Mouse (Mus musculus) limb, embryonic 12.5 days (tissue): ENCODE results near the gene Mical3. TPM values are rescaled to one million over a fixed set of nuclear protein-coding genes. Genes with fewer than 3 reads are reported as not detected.

Experiments
- ATAC-seq: fragments of 200-750 bp; cut with Nextera tagmentation; 2 replicates; pipeline ENCODE4 v1.8.0; 2017; ENCODE audit warnings: low read depth, moderate TSS enrichment; ENCODE audit not compliant: insufficient number of reproducible peaks, insufficient read depth, low FRiP score, low TSS enrichment
- H3K27ac ChIP-seq: fragments of 300-500 bp; sonication (generic); 2 replicates; pipeline ENCODE4 v1.5.1; 2016; ENCODE audit warnings: mild to moderate bottlenecking, moderate library complexity
- H3K27me3 ChIP-seq: fragments of 300-500 bp; sonication (generic); 2 replicates; pipeline ENCODE4 v1.6.1; 2016; ENCODE audit warnings: mild to moderate bottlenecking, moderate library complexity
- H3K36me3 ChIP-seq: fragments of 300-500 bp; sonication (generic); 2 replicates; pipeline ENCODE4 v1.6.1; 2016; ENCODE audit warnings: mild to moderate bottlenecking, moderate library complexity
- H3K4me1 ChIP-seq: fragments of 300-500 bp; sonication (generic); replicated peaks from 2 replicates; pipeline ENCODE4 v1.6.1; 2016
- H3K4me2 ChIP-seq: fragments of 300-500 bp; sonication (generic); 2 replicates; pipeline ENCODE4 v1.6.1; 2016; ENCODE audit warnings: mild to moderate bottlenecking, moderate library complexity
- H3K4me3 ChIP-seq: fragments of 300-500 bp; sonication (generic); replicated peaks from 2 replicates; pipeline ENCODE4 v1.5.1; 2016; ENCODE audit warnings: mild to moderate bottlenecking
- H3K9ac ChIP-seq: fragments of 300-500 bp; sonication (generic); replicated peaks from 2 replicates; pipeline ENCODE4 v1.6.1; 2016; ENCODE audit warnings: mild to moderate bottlenecking, moderate library complexity
- H3K9me3 ChIP-seq: fragments of 300-500 bp; sonication (generic); 2 replicates; pipeline ENCODE4 v1.6.1; 2016; ENCODE audit warnings: mild to moderate bottlenecking, moderate library complexity
- WGBS: fragments of 180-500 bp; shearing (Covaris S2); methylation state at CpG from one replicate; pipeline ENCODE4 v1.1.7; 2016; 5-methylcytosine and 5-hydroxymethylcytosine counted together
- polyA plus RNA-seq: library from polyadenylated mRNA; unstranded; fragments of >200 nt; fragmentation: Nextera tagmentation; extraction: Ambion mirVana; gene quantifications from 2 replicates; pipeline ENCODE4 v1.2.1, GENCODE M21; 2016

The Mical3 gene
- polyA plus RNA-seq, 1 experiment from 2014 or later, result 10.8 TPM

DNA sequence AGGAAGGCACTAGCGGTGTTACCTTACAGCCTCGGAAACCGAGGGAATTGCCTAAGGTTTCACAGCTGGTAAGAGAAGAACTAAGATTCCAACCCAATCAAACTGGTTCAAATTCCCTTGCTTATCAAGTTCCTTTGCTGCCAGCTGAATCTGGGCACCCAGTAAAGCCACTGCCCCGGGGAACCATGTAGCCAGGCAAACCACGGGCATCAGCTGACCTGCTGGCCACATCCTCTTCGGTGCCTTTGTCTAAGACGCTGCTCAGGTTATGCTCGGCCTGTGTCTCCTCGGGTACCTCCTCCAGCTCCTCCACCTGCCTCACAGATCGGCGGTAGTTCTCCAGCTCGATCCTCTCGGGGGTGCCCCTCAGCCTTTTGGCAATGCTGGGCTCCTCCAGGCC, 148.5 kb downstream of the Mical3 start:
- Histone ChIP-seq H3K4me2 (no peak overlapping the region), H3K36me3 (peaks cover 30% of the 10 kb centered on the region), H3K9ac (0 out of 2 replicates have a peak overlapping the region, but pooled peaks have one; percentile 1), H3K4me3 (no peak overlapping the region), H3K27ac (no peak overlapping the region), H3K9me3 (no peaks in the 10 kb centered on the region), H3K4me1 (peaks cover 14% of the 10 kb centered on the region), H3K27me3 (no peaks in the 10 kb centered on the region)
- no peak for ATAC-seq
- 94% methylated on average over 13 of the region's 13 CpGs for WGBS

DNA sequence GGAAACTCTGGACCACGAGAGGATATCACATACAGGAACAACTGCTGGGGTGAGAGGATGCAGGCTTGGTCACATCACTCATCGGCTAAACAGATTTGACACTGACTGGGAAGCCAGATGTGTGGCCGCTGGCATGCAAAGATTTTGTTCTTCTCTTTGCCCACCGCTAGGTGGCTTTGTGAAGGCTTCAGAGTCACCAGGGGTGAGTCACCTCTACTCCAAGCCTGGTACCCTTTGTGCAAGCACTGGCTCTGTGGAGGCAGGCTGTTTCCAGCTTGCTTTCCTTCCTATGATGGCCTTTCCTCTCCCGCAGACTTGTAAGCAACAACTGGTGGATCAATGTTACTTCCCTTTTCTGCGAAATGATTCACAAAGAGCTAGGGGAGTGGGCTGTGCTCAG, 149.3 kb downstream of the Mical3 start:
- WGBS, result 63% methylated on average over 6 of the region's 6 CpGs
- peaks cover 30% of the 10 kb centered on the region for H3K36me3 ChIP-seq
- no peak overlapping the region for H3K9ac ChIP-seq
- peaks cover 13% of the 10 kb centered on the region for H3K4me1 ChIP-seq
- H3K4me2 ChIP-seq, result no peak overlapping the region
- ATAC-seq, result no peak
- no peaks in the 10 kb centered on the region for H3K27me3 ChIP-seq
- H3K27ac ChIP-seq, result no peak overlapping the region
- H3K9me3 ChIP-seq, result no peaks in the 10 kb centered on the region
- no peak overlapping the region for H3K4me3 ChIP-seq

DNA sequence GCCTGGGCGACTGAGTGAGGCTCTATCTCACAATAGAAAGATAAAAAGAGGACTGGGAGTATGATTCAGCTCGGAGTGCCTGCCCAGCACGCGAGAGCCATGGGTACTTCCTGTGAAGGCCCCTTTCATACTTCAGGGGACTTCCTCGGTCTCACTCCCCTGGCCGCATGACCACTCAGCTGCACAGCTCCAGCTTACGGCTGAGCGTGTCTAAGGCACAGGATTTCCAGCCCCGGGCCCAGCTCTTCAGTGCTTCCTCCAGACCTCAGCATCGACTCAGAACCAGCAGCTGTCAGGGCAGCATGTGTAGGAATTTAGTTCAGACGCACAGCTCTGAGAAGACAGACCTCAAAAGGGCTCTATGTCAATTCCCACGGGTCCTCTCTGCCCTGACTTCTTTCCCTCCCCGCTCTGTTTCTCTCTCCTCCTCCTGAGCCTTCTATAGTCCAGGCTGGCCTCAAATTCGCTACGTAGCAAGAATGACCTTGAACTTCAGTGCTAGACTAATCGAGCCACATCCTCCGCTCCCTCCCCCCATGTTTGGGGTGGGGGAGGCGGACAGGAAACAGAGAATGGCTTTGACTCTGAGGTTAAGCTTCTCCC, 152.7 kb downstream of the Mical3 start:
- 57% methylated on average over 18 of the region's 18 CpGs for WGBS

DNA sequence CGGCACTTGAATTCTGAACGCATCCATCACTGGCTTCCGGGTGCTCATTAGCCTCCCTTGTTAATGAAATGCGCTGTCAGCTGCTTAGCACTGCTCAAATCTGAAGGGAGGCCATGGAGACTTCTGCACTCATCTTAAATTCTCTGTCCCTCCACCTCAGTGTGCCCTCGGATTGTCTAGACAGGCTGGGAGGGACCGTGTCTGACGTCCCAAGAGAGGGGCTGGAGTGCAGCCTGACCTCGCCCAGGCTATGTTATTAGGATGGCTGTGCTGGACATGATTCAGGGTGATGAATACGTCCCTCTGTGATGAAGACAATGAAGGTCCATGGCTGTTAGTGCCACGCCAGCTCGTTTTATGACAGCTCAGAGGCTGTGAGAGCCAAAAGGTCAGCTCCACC, 153.8 kb downstream of the Mical3 start:
- Histone ChIP-seq H3K9ac (no peak overlapping the region), H3K4me1 (peaks cover 13% of the 10 kb centered on the region), H3K36me3 (peaks cover 25% of the 10 kb centered on the region), H3K4me3 (no peak overlapping the region), H3K4me2 (no peak overlapping the region), H3K27me3 (no peaks in the 10 kb centered on the region), H3K27ac (no peak overlapping the region), H3K9me3 (no peaks in the 10 kb centered on the region)
- WGBS, result 59% methylated on average over 11 of the region's 11 CpGs
- no peak for ATAC-seq

More for the DNA sequence above, 152.7 kb downstream of the Mical3 start:
- Histone ChIP-seq H3K4me2 (no peak overlapping the region), H3K27ac (peak overlapping the region; percentile 69), H3K9ac (no peak overlapping the region), H3K36me3 (peaks cover 30% of the 10 kb centered on the region), H3K9me3 (no peaks in the 10 kb centered on the region), H3K4me3 (no peak overlapping the region), H3K4me1 (peaks cover 13% of the 10 kb centered on the region), H3K27me3 (no peaks in the 10 kb centered on the region)
- ATAC-seq, result peak; percentile 48; the same call in 1 of the 2 replicates

DNA sequence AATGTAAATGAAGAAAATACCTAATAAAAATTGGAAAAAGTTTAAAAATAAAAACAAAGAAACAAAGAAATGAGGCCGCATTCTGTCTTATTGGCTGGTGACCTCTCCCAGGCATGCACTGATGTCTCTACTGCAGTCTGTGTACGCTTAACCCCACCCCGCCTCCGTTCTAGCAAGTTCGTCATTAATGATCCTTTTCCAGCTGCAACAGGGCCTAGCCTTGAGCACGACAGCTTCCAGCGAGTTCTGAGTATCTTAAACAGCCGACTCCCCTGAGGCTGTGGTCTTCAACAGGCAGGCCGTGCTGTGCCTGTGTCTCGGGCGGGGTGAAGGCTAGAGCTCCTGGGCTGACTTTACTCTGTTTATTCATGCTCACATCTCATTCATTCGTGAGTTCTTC, 154.7 kb downstream of the Mical3 start:
- 67% methylated on average over 12 of the region's 12 CpGs for WGBS
- H3K27ac ChIP-seq, result no peak overlapping the region
- H3K4me2 ChIP-seq, result no peak overlapping the region
- H3K9ac ChIP-seq, result no peak overlapping the region
- H3K36me3 ChIP-seq, result peaks cover 22% of the 10 kb centered on the region
- no peaks in the 10 kb centered on the region for H3K27me3 ChIP-seq
- H3K9me3 ChIP-seq, result no peaks in the 10 kb centered on the region
- ATAC-seq, result no peak
- H3K4me1 ChIP-seq, result peaks cover 13% of the 10 kb centered on the region
- H3K4me3 ChIP-seq, result no peak overlapping the region

DNA sequence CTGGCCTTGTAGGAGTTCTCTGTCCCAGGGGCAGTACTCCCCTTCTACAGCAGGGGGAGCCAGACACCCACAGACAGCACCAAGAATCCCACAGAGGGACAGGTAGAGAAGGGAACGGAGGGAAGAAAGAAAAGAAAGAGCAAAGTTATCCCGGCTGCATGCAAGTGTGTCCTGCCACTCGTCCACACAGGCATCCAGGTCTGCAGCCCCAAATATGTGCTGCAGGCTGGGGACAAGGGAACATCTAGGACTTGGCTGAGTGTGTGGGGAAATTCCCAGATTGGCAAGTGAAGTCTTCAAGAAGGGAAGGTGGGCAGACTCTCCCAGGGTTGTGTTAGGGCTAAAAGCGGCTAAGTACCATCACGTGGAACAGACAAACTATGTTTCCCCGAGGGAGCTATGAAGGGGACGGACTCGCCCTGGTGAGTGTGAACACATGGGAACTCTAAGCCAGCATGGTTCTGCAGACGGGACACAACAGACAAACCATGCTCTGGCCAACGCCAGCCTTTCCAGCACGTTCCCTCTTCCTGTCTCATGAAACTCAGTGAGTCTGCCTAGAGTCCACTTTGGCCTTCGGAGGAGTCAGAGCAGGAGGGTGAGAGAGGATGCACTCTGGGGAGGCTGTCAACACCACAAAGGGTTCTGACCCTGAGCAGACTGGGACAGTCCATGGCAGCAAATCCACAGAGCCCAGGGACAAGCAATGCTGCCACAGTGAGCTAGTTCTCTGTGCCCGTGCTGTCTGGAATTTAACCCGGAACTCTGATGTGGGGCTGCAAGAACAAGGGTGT, 158.8 kb downstream of the Mical3 start:
- Histone ChIP-seq H3K27me3 (no peaks in the 10 kb centered on the region), H3K4me1 (no peaks in the 10 kb centered on the region; the same call in 1 of the 2 replicates), H3K9me3 (no peaks in the 10 kb centered on the region), H3K4me3 (no peak overlapping the region), H3K36me3 (peaks cover 15% of the 10 kb centered on the region), H3K27ac (no peak overlapping the region), H3K9ac (no peak overlapping the region), H3K4me2 (no peak overlapping the region)
- WGBS, result 64% methylated on average over 14 of the region's 14 CpGs
- ATAC-seq, result peak; percentile 70

DNA sequence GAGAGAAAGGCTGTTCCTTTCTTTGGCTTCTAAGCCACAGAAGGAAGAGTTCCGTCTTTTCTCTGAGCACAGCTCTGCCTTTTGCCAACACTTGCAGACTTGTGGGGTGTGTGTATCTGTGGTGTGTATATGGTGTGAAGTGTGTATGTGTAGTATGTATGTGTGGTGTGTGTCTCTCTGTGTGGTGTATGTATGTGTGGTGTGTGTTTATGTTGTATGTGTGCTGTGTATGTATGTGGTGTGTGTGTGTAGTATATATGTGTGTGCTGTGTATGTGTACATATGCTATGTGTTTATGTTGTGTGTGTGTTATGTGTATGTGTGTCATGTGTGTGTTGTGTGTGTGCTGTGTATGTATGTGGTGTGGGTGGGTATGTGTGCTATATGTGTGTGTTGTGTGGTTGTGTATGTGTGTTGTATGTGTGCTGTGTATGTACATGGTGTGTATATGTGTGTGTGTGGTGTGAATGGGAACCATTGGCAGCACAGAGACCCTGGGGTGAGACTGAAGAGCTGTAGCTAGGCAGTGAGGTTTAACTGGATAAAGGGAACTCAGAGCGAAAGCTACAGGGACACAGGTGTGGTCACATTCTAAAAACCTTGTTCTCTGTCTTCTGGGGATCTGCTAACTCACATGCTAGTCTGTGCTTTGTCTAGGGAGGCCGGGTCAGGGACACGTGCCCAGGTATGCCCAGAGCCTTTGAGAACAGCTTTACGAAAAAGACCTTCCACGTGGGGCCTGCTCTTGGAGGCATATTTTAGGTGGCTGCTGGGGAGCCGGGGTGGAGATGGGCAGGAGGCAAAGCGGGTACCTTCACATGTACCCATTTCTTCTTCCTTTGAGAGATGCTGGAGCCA, 159.6 kb downstream of the Mical3 start:
- no peak overlapping the region for H3K9ac ChIP-seq
- H3K4me2 ChIP-seq, result no peak overlapping the region
- H3K9me3 ChIP-seq, result no peaks in the 10 kb centered on the region
- peaks cover 15% of the 10 kb centered on the region for H3K36me3 ChIP-seq
- ATAC-seq, result peak; percentile 33; the same call in 1 of the 2 replicates
- H3K27me3 ChIP-seq, result no peaks in the 10 kb centered on the region
- 66% methylated on average over 8 of the region's 8 CpGs for WGBS
- H3K4me3 ChIP-seq, result no peak overlapping the region
- H3K27ac ChIP-seq, result no peak overlapping the region
- H3K4me1 ChIP-seq, result no peaks in the 10 kb centered on the region; the same call in 1 of the 2 replicates

DNA sequence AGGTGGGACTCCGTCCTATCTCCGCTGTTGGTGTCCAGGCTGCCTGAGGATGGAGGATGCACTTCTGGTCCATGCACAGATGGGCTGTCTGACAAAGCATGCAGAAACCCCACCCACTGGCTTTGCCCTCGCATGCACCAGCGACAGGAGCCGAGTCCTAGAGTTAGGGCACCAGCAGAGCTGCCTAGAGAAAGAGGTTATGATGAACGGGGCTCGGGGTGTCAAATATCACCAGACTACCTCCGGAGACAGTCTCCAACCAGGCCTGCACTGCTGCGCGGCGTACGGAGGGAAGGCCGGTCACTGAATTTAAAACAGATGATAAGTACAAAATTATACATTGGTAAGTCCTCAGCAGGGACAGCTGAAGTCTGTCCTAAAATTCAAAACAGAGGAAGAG, 165.0 kb downstream of the Mical3 start:
- peaks cover 14% of the 10 kb centered on the region for H3K4me1 ChIP-seq
- H3K27me3 ChIP-seq, result no peaks in the 10 kb centered on the region
- peak overlapping the region; percentile 29; the same call in 1 of the 2 replicates for H3K27ac ChIP-seq
- H3K9ac ChIP-seq, result no peak overlapping the region
- peaks cover 10% of the 10 kb centered on the region for H3K36me3 ChIP-seq
- H3K9me3 ChIP-seq, result no peaks in the 10 kb centered on the region
- WGBS, result 17% methylated on average over 13 of the region's 13 CpGs
- no peak overlapping the region for H3K4me2 ChIP-seq
- no peak overlapping the region for H3K4me3 ChIP-seq
- ATAC-seq, result peak; percentile 72

DNA sequence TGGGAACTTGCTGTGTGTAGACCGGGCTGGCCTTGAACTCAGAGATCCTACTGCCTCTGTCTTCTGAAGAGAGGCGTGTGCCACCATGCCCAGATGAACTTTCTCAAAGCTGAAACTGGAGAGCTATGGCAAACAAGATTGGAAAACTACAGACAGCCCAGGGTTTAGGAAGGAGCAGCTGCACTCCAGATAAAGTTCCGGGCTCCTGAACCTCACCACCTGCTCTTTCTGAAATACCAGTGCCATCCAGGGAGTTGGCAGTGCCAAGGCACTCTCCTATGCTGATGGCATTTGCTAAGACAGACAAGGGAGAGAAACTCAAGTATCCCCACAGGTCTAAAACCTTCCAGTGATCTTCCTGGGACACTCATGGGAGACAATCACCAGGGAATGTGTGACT, 166.6 kb downstream of the Mical3 start:
- Histone ChIP-seq H3K4me3 (no peak overlapping the region), H3K4me1 (peaks cover 14% of the 10 kb centered on the region), H3K36me3 (peaks cover 11% of the 10 kb centered on the region), H3K4me2 (no peak overlapping the region), H3K9me3 (no peaks in the 10 kb centered on the region), H3K27me3 (no peaks in the 10 kb centered on the region), H3K9ac (no peak overlapping the region), H3K27ac (no peak overlapping the region)
- ATAC-seq, result no peak
- WGBS, result 90% methylated on average over 3 of the region's 3 CpGs

DNA sequence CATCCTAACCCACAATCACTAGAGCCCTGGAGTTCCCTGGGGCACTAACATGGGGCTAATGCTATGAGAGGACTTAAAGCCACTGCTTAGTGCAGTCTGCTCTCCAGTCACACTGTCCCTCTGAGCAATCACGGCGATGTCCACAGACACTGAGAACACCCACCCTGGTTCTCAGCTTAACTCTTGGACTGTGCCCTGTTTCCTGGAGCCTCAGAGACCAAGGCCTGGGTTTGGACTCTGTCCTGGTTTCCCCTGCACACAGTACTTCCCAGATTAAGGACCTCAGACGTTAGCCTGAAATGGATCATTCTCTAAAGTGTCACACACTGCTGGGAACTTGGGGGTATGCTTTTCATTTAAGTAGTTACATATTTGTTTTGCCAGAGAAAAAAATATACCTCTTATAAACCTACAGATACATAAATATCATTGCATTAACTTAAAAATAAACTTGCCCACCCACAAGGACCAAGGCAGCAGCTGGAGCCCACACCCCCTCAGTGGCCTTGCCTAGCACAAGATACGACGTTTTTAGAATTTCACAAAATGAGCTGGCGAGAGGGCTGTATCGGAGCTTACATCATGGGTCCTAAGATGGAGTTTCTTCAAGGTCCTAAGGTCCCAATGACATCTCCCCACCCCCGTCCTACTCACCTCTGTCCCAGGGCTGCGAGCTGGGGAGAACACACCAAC, 170.3 kb downstream of the Mical3 start:
- no peak overlapping the region for H3K4me2 ChIP-seq
- H3K9ac ChIP-seq, result no peak overlapping the region
- no peaks in the 10 kb centered on the region for H3K27me3 ChIP-seq
- peaks cover 29% of the 10 kb centered on the region for H3K36me3 ChIP-seq
- H3K27ac ChIP-seq, result no peak overlapping the region
- H3K4me1 ChIP-seq, result peaks cover 8% of the 10 kb centered on the region
- H3K4me3 ChIP-seq, result no peak overlapping the region
- H3K9me3 ChIP-seq, result no peaks in the 10 kb centered on the region
- no peak for ATAC-seq
- WGBS, result 87% methylated on average over 9 of the region's 9 CpGs
